Mouse (Mus musculus) lung, postnatal 10 days (tissue): Measurements from ENCODE around the gene Vmn1r89.
A peak's percentile ranks its signal among the peaks of the same experiment; 100 is the strongest.

Experiments
- DNase-seq: peaks from one replicate; pipeline ENCODE4 v3.0.0; 2021

Gene Vmn1r89

DNA sequence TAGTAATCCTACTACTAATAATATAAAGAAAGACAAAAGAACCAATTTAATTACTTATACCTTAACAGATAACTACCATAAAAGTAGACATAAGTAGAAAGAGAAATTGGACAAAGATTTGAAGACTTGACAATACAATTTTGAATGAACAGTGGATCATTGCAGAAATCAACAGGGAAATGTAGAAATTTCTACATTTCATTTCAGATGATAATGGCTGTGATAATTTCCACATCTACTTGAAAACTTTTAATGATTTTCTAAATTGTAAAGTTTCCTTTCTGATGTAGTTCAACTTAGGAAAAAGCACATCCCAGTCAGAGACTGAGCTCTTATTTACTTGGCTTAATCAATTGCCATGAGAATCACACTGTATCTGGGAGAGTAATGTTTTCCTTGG is at the start of gene Vmn1r89:
Gene Vmn1r89, plus strand, starts transcription at position 301 of the 400 bp plus-strand sequence.
- DNase-seq: no peak

- no peak for DNase-seq
These were observed 48.2 kb downstream of the Vmn1r89 start for GRCm38 (mm10) chr7:13260746-13261700.

- no peak for DNase-seq
These were observed 51.0 kb downstream of the Vmn1r89 start for GRCm38 (mm10) chr7:13263851-13264250.

GRCm38 (mm10) chr7:13264396-13264795 is 51.6 kb downstream of the Vmn1r89 start:
- DNase-seq: no peak

DNA sequence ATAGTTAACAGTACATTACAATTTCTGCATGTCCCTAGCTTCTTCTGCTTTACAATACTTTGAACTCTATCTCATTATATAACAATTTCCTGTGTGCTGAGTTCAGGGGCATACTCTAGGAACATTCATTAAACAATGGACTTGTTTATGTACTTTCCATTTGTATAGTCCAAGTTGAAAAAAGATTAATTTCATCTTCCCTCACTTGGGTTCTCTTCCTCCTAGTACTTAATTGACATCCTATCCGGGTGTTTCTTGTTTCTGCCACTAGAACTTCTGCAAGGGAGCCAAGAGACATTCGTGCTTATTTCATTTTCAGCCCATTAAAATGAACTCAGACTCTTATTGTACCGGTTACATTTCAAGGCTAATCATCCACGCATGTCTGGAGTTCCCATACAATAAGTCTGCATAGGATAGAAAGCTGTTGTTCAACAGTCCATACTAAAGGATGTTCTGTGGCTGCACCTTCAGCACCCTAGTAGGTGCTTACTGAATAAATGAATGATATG is 56.0 kb downstream of the Vmn1r89 start:
- DNase-seq: peak; percentile 43

GRCm38 (mm10) chr7:13269394-13269793 is 56.6 kb downstream of the Vmn1r89 start:
- DNase-seq: peak; percentile 43
